Mouse (Mus musculus) cortical plate, adult 2 months (tissue): Measurements from ENCODE around the gene Pcsk2.

ENCODE experiments used
- CTCF ChIP-seq: fragments of 200-500 bp; IDR thresholded peaks from 2 replicates; pipeline ENCODE4 v1.5.1; 2011; ENCODE audit warnings: mild to moderate bottlenecking, control low read depth, low read length; ENCODE audit not compliant: insufficient read depth; ENCODE audit errors: extremely low read depth
- POLR2A ChIP-seq: fragments of 200-500 bp; IDR thresholded peaks from 2 replicates; pipeline ENCODE4 v1.6.1; 2011; ENCODE audit warnings: mild to moderate bottlenecking, low read length, control low read depth; ENCODE audit not compliant: insufficient read depth; ENCODE audit errors: extremely low read depth

DNA sequence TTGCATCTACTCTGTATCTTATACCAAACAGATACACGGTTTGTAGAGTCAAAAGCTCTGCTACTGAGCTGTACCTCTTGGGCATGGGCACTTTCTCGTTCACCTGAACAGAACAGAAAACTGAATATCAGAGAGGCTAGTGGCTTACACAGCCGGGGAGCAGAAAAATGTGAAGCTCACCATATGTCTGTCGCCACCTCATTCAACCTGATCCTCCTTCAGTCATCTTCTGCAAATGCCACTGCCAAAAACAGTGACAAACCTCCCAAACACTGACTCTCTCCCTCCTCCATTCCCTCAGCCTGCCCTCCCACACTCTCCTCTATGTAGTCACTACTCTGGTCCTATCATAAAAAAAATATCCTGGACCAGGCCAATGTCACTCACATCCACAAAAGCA is 165.9 kb downstream of the Pcsk2 start:
- no peak for TF ChIP-seq POLR2A
- TF ChIP-seq CTCF = no peak
